Mouse (Mus musculus) kidney, embryonic 14.5 days (tissue): ENCODE measurements around the gene Dpm1. TPM values are rescaled to one million over a fixed set of nuclear protein-coding genes. Genes with fewer than 3 reads are reported as not detected.

Experiments used
- ATAC-seq: fragments of 200-750 bp; cut with Nextera tagmentation; 2 replicates; pipeline ENCODE4 v1.8.0; 2017; ENCODE audit warnings: moderate number of reproducible peaks, mild to moderate bottlenecking, moderate TSS enrichment, moderate library complexity; ENCODE audit not compliant: low FRiP score, low TSS enrichment
- H3K27ac ChIP-seq: fragments of 300-500 bp; sonication (generic); 2 replicates; pipeline ENCODE4 v1.5.1; 2014; ENCODE audit warnings: low read depth, mild to moderate bottlenecking, low read length, moderate library complexity, mixed read lengths
- H3K27me3 ChIP-seq: fragments of 300-500 bp; sonication (generic); 2 replicates; pipeline ENCODE4 v1.6.1; 2014; ENCODE audit warnings: mild to moderate bottlenecking, low read length; ENCODE audit not compliant: control insufficient read depth, insufficient read depth
- H3K36me3 ChIP-seq: fragments of 300-500 bp; sonication (generic); 2 replicates; pipeline ENCODE4 v1.6.1; 2014; ENCODE audit warnings: low read length, mixed read lengths; ENCODE audit not compliant: control insufficient read depth, insufficient read depth
- H3K4me1 ChIP-seq: fragments of 300-500 bp; sonication (generic); 2 replicates; pipeline ENCODE4 v1.6.1; 2014; ENCODE audit warnings: low read length, mixed read lengths; ENCODE audit not compliant: control insufficient read depth, insufficient read depth
- H3K4me2 ChIP-seq: fragments of 300-500 bp; sonication (generic); replicated peaks from 2 replicates; pipeline ENCODE4 v1.6.1; 2014; ENCODE audit warnings: low read depth, mild to moderate bottlenecking, low read length
- H3K4me3 ChIP-seq: fragments of 300-500 bp; sonication (generic); 2 replicates; pipeline ENCODE4 v1.5.1; 2014; ENCODE audit warnings: mild to moderate bottlenecking, low read length
- H3K9ac ChIP-seq: fragments of 300-500 bp; sonication (generic); 2 replicates; pipeline ENCODE4 v1.6.1; 2014; ENCODE audit warnings: low read depth, mild to moderate bottlenecking, low read length, moderate library complexity
- H3K9me3 ChIP-seq: fragments of 300-500 bp; sonication (generic); 2 replicates; pipeline ENCODE4 v1.6.1; 2016; ENCODE audit warnings: low read length; ENCODE audit not compliant: control insufficient read depth
- WGBS: fragments of 180-500 bp; shearing (Covaris S2); extraction: QIAGEN DNeasy Blood & Tissue Kit; methylation state at CpG from one replicate; pipeline ENCODE4 v1.1.7; 2014; 5-methylcytosine and 5-hydroxymethylcytosine counted together
- polyA plus RNA-seq: library from polyadenylated mRNA; unstranded; fragments of >200 nt; fragmentation: Nextera tagmentation; extraction: Ambion mirVana; gene quantifications from 2 replicates; pipeline ENCODE4 v1.2.1, GENCODE M21; 2014

The Dpm1 gene
- polyA plus RNA-seq, 1 experiment from 2014 or later: 82.3 TPM

GRCm38 (mm10) chr2:168233286-168233685, 2.9 kb upstream of the Dpm1 start:
- Histone ChIP-seq H3K27ac (no peak overlapping the region), H3K36me3 (peaks cover 5% of the 10 kb centered on the region; the same call in 1 of the 2 replicates), H3K27me3 (no peaks in the 10 kb centered on the region; the same call in 1 of the 2 replicates), H3K9ac (no peak overlapping the region), H3K4me3 (no peak overlapping the region), H3K9me3 (peaks cover 3% of the 10 kb centered on the region; the same call in 1 of the 2 replicates), H3K4me2 (no peak overlapping the region), H3K4me1 (peaks cover 19% of the 10 kb centered on the region)
- WGBS: 93% methylated on average over 5 of the region's 5 CpGs
- ATAC-seq: no peak

- Histone ChIP-seq H3K4me3 (peak overlapping the region; percentile 84), H3K4me1 (peaks cover 19% of the 10 kb centered on the region), H3K4me2 (peak overlapping the region; percentile 99), H3K9me3 (no peaks in the 10 kb centered on the region), H3K27ac (no peak overlapping the region), H3K36me3 (peaks cover 9% of the 10 kb centered on the region), H3K9ac (peak overlapping the region; percentile 79), H3K27me3 (no peaks in the 10 kb centered on the region; the same call in 1 of the 2 replicates)
- WGBS: 60% methylated on average over 33 of the region's 33 CpGs
- no peak for ATAC-seq
Measured at GRCm38 (mm10) chr2:168231471-168231829, 1.1 kb upstream of the Dpm1 start.

- Histone ChIP-seq H3K4me2 (peak overlapping the region; percentile 99), H3K27me3 (no peaks in the 10 kb centered on the region; the same call in 1 of the 2 replicates), H3K27ac (peak overlapping the region; percentile 90), H3K9ac (peak overlapping the region; percentile 79), H3K36me3 (peaks cover 14% of the 10 kb centered on the region), H3K9me3 (no peaks in the 10 kb centered on the region), H3K4me1 (peaks cover 19% of the 10 kb centered on the region), H3K4me3 (peak overlapping the region; percentile 84)
- 2% methylated on average over 73 of the region's 105 CpGs for WGBS
- peak; percentile 53 for ATAC-seq
Measured at GRCm38 (mm10) chr2:168230773-168231470, 531 bp upstream of the Dpm1 start.

GRCm38 (mm10) chr2:168229116-168230025, 1.0 kb downstream of the Dpm1 start:
- Histone ChIP-seq H3K36me3 (peaks cover 30% of the 10 kb centered on the region), H3K27ac (no peak overlapping the region), H3K9me3 (no peaks in the 10 kb centered on the region), H3K4me1 (peaks cover 19% of the 10 kb centered on the region), H3K9ac (peak overlapping the region; percentile 79), H3K4me2 (peak overlapping the region; percentile 99), H3K4me3 (peak overlapping the region; percentile 84), H3K27me3 (no peaks in the 10 kb centered on the region; the same call in 1 of the 2 replicates)
- WGBS: 21% methylated on average over 41 of the region's 41 CpGs
- peak; percentile 18; the same call in 1 of the 2 replicates for ATAC-seq

- Histone ChIP-seq H3K4me3 (no peak overlapping the region), H3K27me3 (no peaks in the 10 kb centered on the region), H3K4me1 (peaks cover under 1% of the 10 kb centered on the region; the same call in 1 of the 2 replicates), H3K4me2 (no peak overlapping the region), H3K9me3 (no peaks in the 10 kb centered on the region), H3K9ac (no peak overlapping the region), H3K27ac (no peak overlapping the region), H3K36me3 (peaks cover 78% of the 10 kb centered on the region)
- no peak for ATAC-seq
- 86% methylated on average over 6 of the region's 6 CpGs for WGBS
Measured at GRCm38 (mm10) chr2:168223326-168223725, 7.1 kb downstream of the Dpm1 start.

GRCm38 (mm10) chr2:168213788-168214397, 16.5 kb downstream of the Dpm1 start:
- Histone ChIP-seq H3K36me3 (peaks cover 88% of the 10 kb centered on the region), H3K27ac (no peak overlapping the region), H3K4me2 (no peak overlapping the region), H3K9ac (no peak overlapping the region), H3K27me3 (no peaks in the 10 kb centered on the region), H3K4me3 (no peak overlapping the region), H3K4me1 (no peaks in the 10 kb centered on the region), H3K9me3 (no peaks in the 10 kb centered on the region)
- no peak for ATAC-seq
- WGBS: 50% methylated on average over 5 of the region's 5 CpGs

GRCm38 (mm10) chr2:168207883-168208282, 22.5 kb downstream of the Dpm1 start:
- peaks cover 51% of the 10 kb centered on the region for H3K36me3 ChIP-seq
- peak overlapping the region; percentile 97 for H3K27ac ChIP-seq
- H3K9me3 ChIP-seq: 0 out of 2 replicates have a peak, but pooled peaks cover 3% of the 10 kb centered on the region
- ATAC-seq: no peak
- 94% methylated on average over 3 of the region's 3 CpGs for WGBS
- no peak overlapping the region for H3K4me3 ChIP-seq
- H3K9ac ChIP-seq: no peak overlapping the region
- H3K27me3 ChIP-seq: no peaks in the 10 kb centered on the region
- peaks cover 5% of the 10 kb centered on the region; the same call in 1 of the 2 replicates for H3K4me1 ChIP-seq
- no peak overlapping the region for H3K4me2 ChIP-seq

- H3K4me3 ChIP-seq: peak within 1 kb of the TSS; percentile 99
- peaks cover 5% of the 10 kb centered on the region; the same call in 1 of the 2 replicates for H3K4me1 ChIP-seq
- 0 out of 2 replicates have a peak, but pooled peaks cover 3% of the 10 kb centered on the region for H3K9me3 ChIP-seq
- no peaks in the 10 kb centered on the region for H3K27me3 ChIP-seq
- peak within 1 kb of the TSS; percentile 97 for H3K27ac ChIP-seq
- ATAC-seq: peak; percentile 93
- H3K36me3 ChIP-seq: peaks cover 47% of the 10 kb centered on the region
- H3K4me2 ChIP-seq: peak within 1 kb of the TSS; percentile 50
- H3K9ac ChIP-seq: peak within 1 kb of the TSS; percentile 99
- under 1% methylated on average over 58 of the region's 89 CpGs for WGBS
Measured at GRCm38 (mm10) chr2:168206725-168207644, 23.4 kb downstream of the Dpm1 start, which contains the start of gene Adnp. Adnp (minus strand) TSS chr2:168207112.
